Mouse (Mus musculus): ENCODE results near the gene Maff. TPM values are rescaled to one million over a fixed set of nuclear protein-coding genes. Genes with fewer than 3 reads are reported as not detected.

The Maff gene
- total RNA-seq (2021): 10 to 100 TPM; 14.1 to 44.6 TPM
- long read RNA-seq, experiment 1, transcript Maff-201 (3 exons, 1,958 nt): major isoform, 10 of 18 reads
- long read RNA-seq, experiment 1, transcript Maff-202 (3 exons, 1,902 nt): minor isoform, 5 of 18 reads
- long read RNA-seq, experiment 1, partial matches to known transcripts: 0 of 18 reads
- long read RNA-seq, experiment 1, other reads (novel, unspliced or antisense): 3 of 18 reads
- long read RNA-seq, experiment 2, partial matches to known transcripts: 0 of 2 reads
- long read RNA-seq, experiment 2, other reads (novel, unspliced or antisense): 1 of 2 reads

DNA sequence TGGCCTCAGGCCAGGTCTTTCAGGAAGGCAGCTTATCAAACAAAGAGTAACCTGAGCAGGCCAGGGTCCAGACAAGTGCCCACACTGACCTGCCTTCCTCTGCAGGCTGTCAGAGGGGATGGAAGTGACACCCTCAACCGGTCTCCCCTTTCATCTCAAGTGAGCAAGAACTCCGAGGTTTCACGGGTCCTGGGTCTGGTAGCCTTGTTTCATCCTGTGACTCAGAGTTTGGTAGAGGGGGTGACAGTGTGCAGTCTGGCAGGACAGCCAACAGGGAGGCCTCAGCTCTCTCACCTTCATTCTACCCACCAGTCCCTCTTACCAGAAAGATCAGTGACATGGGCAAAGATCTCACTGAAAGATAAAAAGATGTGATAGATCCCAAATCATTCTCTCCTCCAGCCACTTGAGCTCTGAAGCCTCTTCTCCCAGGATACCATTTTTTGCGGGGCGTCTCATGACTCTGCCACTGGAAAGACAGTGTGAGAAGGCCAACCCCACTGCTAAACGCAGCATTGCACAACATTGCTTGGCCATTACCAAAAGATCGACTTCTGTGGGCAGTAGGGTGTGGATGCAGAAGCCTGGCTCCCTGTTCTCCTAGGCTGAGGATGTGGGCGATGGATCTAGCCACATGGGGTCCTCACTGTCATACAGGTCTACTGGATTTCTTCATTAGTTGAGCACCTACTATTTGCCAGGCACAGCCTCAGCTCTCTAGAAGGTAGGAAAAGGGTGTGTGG, at the start of gene Maff:
Gene Maff, plus strand, starts transcription at position 571 of the 743 bp plus-strand sequence.
- DNase-seq (ENCODE audit: low spot score in 2 of 2): peak in 1 of 2 experiments; percentile 22

DNA sequence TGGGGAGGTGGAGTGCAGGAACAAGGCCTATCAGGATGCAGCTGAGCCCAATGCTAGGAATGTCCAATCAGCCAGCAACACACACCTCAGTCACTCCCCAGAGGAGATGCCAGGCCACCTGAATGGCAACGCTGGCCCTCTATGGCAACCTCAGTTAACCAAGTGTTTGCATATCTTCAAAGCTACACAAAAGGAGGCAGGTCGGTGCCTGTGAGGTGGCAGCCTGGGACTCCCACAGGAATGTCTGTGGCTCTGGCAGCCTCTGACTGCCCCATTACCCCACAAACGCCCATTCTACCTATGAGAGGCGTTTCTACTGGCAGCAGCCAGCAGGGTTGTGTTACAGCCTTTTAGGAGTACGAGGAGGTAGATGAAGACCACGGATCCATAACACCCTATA, 47.9 kb upstream of the Maff start:
- DNase-seq (ENCODE audit: low spot score in 2 of 2): no peak

DNA sequence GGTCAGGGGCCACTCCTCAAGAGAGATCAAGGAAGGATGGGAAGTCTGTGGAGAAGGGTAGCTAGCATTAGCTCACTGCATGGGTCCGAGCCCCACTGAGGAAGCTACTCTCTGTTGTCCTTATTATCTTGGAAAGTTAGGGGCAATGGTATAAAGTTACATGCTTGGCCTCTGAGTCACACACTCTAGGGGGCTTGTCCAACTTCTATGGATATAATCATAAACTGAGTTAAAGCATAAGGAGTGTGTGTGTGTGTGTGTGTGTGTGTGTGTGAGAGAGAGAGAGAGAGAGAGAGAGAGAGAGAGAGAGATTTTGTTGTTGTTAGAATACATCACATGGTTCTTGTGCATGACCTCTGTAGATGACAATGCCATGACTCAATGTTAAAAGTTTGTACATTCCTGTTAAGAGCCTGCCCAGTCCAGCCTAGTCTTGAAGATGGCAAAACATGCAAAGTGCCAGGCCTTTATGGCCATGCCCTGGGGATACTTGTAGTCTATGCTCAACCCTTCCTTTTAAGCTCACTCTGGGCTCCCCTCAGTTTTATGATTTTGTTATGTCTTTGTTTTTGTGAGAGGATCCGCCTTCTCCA, 46.8 kb upstream of the Maff start:
- DNase-seq (ENCODE audit: low spot score in 2 of 2): no peak

DNA sequence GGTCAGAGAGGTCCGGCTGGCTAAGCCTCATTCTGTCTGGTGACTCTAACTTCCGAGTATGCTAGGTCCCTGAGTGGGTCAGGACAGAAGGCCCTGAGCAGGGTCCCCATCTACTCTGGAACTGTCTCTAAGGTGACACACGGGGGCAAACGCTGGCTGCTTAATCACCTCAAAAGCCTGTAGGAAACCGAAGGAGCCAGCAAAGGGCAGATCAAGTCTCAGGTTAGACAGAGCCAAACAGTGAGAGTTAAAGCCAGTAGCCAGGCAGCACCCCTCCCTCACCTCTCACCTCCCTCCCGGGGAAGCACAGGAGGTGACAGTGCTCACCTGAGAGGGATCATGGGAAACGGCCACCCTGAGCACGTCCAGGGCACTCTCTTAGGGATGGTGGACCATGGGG, 42.7 kb upstream of the Maff start:
- DNase-seq (ENCODE audit: low spot score in 2 of 2): no peak

DNA sequence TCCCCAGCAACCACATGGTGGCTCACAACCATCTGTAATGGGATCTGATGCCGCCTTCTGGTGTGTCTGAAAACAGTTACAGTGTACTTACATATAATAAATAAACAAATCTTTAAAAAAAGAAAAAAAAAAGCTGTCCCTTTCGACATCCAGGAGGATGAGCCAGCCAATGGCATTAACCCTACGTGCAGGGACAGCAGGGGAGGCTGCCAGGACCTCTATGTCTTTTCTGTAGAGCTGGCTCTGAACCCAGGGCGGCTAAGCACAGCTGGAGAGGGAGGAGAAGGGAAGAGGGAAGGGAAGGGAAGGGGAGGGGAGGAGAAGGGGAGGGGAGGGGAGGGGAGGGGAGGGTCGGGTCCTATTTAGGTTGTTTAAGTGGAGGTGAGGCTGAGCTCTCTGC, 41.6 kb upstream of the Maff start:
- no peak for DNase-seq (ENCODE audit: low spot score in 2 of 2)

DNA sequence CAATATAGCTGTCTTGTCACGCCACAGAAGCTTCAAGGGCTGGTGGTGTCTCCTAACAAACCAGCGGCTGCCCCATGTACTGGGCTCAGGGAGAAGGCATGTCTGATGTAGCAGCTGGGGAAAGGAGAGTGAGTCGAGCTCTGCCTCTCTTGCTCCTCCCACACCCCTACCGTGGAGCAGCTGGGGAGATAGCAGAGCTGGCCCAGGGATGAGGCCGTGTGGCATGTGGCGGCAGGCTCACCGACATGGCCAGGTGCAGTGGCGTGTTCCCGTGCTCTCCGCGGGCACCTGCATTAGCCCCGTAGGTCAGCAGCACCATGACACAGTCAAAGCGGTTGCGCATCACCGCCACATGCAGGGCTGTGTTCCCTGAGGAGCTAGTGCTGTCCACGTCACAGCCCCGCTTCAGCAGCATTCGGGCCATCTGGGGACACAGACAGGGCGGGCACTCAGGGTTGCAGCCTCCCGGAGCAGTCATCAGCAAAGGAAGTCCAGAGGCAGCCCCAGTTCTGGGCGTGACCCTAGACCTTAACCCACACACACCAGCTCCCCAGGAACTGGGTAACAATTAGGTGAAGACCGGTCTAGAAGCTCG, 40.3 kb upstream of the Maff start:
- DNase-seq (ENCODE audit: low spot score in 2 of 2): no peak

DNA sequence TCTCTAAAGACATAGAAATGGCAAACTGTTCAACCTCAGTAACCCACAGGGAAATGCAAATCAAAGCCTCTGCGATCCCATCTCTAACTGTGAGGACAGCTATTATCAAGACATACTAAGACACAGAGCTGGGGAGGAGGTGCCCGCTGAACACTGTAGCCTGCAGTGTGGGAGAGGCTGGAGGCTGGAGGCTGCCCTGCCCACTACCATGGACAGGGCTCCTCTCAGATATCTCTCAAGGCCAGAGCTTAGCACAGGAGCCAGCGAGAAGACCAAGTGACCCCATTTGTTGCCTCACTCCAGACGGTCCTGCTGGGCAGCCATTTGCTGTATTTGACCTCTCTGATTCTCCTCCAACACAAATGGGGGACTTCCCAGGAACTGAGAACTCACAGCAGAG, 38.6 kb upstream of the Maff start:
- no peak for DNase-seq (ENCODE audit: low spot score in 2 of 2)

DNA sequence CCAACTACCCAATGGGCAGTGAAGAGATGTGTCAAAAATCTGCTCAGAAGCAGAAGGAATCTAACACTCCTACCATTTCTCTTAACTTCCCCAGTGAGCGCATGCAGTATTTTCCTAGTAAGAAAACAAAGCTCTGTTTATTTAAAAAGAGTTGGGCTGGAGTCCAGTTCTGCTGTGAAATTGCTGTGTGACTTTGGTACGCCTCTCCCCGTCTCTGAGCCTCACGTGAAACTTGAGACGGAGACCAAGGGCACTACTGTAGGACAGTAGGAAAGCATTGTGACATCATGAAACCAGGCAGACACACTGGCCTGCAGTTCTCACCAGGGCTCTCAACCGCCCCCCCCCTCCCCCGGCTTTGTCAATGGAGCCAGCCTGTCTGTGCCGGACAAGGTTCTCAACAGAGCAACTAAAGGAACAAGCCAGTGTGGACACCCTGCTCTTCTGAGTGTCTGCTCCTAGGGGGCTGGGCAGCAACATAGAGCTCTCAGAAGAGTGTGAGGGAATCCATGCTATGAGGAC, 32.5 kb upstream of the Maff start:
- DNase-seq (ENCODE audit: low spot score in 2 of 2): no peak

DNA sequence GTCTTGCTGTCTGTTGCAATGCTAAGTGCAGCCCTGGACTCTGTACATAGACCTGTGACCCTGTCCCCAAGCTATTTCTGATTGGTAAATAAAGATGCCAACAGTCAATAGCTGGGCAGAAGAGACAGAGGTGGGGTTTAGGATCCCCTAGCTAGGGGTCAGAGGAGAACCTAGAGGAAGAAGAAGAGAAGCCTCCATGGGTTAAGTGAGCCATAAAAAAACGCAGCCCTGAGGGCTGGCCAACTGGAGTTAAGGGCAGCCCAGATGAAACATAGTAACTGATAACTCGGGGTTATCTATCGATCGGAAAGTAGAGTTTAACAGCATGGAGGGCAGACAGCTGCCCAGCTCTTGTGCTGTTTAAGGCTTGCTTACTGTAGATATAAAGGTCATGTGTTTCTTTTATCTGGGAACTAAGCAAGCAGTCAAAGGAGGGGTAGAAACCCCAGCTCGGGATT, 24.7 kb upstream of the Maff start:
- DNase-seq (ENCODE audit: low spot score in 2 of 2): no peak

DNA sequence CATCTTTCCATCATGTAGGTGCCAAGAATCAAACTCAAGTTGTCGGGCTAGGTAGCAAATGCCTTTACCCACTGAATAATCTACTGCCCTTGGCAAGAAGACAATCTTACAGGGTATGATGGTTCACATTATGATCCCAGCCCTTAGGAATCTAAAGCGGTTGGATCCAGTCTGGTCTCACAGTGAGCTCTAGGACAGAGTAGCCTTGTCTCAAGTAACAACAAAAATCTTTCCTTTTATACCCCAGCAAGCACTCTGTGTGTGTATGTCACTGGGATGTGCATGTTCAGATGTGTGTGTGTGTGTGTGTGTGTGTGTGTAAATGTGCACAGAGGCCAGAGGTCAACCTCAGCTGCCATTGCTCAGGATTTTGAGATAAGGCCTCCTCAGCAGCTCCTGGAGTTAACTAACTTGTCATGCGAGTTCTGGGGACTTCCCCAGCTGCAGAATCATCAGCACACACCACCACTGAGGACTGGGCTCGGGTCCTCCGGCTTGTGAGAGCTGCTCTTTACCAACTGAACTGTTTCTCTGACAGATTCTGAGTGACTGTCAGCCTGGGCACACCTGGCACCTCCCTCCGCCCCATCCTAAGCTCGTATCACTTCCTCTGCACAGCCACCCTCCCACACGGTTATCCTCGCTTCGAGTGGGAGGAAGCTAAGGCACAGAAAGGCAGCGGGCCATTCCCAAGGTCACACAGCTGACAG, 24.0 kb upstream of the Maff start:
- DNase-seq (ENCODE audit: low spot score in 2 of 2): no peak

DNA sequence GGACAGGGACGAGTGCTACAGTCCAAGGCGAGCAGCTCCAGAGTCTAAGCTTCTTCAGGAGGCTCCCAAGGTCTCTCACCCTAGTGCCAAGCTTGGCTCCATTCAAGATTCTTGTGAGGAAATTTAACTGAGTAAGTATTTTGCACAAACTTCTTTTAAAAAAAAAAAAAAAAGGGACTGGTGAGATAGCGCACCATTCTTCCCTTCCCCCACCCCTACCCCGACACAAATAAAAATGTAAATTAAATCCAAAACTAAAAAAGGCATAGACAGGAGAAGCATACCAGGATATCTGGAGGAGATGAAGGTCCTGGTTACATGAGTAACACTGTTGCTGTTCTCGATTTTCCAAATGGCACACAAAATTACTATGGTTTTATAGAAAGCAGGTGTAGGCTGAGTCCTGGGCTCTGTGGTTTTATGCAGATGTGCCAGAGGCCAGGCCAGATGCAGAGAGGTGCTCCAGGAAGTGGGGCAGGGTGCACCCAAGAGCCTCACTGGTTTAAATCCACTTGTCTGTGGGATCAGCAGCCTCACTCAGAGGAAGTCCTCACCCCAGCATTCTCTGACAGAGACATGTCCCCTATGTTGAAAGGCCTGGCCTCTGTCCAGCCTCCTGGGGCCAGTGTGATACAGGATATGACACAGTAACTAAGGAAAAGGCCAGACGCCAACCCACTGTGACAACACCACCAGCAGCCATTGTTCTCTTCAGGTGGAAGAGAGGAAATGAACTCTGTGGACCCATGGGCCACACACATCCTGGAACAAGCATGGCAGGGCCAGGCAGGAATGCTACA, 23.2 kb upstream of the Maff start:
- peak; percentile 52 to 61 for DNase-seq (ENCODE audit: low spot score in 2 of 2)

DNA sequence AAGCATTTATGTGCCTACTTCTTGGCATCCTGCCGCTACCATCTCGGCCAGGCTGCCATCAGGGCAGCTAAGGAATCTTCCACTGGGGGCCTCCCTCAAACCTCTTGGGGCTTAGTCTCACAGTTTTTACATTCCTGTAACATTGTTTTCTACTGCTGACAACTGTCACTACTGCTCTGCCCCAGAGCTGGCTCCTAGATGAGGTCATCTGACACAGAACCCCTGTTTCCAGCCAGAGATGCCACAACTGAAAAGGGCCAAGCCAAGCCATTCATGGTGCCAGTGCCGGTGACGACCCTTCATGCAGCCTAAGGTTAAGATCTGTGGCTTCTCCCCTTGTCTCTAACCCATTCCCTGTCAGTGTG, 22.6 kb upstream of the Maff start:
- no peak for DNase-seq (ENCODE audit: low spot score in 2 of 2)

DNA sequence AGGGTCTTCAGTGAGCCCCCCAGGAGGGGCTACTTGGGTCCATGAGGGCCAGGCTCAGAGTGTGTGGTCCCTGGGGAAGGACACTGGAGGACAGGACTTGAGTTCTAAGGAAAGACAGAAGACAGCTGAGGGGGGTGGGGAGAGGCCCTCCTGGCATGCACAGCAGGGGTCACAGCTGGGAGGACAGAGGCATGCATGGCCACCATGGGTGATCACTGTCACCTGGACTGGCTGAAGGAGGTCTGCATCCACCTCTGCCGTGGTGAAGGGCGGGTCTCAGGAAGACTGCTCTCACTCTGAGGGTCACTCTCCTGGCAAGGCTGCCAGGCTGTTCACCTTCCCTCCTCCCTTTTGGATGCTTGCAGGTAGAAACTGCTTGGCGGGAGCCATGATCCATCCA, 22.0 kb upstream of the Maff start:
- no peak for DNase-seq (ENCODE audit: low spot score in 2 of 2)

DNA sequence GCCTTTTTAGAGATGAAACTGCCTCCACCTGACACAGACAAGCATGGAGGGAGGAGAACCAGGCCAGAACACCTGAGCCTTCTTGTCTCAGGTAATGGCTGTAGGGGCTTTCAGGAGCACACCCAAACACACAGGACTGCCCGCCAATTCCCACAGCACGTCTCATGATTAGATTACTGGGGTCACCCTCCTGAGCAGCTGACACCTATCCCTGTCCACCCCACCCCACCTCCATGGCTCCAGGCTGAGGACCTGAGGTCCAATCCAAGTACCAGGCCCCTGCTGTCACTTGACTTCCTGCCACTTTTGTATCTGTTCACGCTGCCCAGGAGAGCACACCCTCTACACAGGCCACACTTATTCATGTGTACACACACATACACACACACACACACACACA, 20.7 kb upstream of the Maff start:
- no peak for DNase-seq (ENCODE audit: low spot score in 2 of 2)

DNA sequence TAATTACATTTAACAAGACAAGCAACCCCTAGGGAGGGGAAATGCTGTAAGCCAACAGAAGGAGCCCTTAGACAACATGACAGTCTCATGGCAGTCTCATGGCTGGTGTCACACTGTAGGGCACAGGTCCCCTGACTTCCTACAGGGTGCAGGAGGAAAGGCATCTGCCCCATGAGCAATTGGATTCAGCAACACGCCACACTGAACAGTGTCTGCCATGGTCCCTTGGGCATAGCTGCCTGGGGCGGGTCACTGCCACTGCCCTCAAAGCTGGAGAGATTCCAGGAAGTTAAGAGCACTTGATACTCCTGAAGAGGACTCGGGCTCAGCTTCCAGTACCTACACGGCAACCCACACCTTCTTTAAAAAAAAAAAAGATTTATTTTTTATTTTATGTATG, 20.2 kb upstream of the Maff start:
- DNase-seq (ENCODE audit: low spot score in 2 of 2): no peak

DNA sequence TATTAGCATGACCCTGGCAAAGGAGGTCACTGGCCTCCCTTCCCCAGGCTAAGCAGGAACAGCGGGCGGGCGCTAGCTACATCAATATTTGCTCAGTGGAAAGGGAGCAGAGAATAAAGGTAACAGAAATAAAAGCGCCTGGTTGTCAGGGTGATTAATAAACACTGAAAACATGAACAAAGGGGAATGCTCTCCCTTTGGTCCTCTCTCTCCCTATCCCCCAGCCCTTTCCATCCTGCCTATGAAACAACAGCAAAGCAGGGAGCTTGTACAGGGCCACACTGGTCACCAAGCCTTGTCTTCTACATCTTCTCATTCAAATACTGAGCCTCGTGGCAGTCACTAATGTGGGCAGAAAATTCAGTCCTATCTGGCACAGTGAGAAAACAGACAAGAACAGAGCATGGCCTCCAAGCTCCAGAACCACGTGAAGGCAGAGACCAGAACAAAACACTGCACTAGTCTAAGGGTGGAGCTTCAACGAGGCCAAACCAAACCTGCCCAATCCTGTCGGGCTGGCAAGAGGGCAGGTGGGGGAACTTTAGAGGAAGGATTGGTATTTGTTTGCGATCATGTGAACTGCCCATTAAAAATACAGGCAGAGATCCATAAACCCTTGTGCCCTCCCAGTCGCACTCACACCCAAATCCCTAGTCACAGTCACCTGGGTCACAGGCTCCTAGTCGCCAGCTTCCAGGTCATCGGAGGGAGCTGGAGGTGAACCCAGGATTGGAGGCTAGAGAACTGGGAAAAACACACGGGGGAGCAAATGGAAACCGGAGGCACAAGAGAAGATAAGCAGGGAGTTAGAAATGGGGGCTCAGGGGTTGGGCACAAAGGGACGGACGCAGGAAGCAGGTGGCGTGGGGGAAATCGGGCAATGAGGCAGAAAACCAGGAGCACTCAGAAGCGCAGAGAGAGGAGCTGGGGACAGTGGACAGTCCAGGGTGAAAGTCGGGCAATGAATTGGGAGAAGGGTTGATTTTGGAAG, 19.2 kb upstream of the Maff start:
- DNase-seq (ENCODE audit: low spot score in 2 of 2): peak in 1 of 2 experiments; percentile 38

DNA sequence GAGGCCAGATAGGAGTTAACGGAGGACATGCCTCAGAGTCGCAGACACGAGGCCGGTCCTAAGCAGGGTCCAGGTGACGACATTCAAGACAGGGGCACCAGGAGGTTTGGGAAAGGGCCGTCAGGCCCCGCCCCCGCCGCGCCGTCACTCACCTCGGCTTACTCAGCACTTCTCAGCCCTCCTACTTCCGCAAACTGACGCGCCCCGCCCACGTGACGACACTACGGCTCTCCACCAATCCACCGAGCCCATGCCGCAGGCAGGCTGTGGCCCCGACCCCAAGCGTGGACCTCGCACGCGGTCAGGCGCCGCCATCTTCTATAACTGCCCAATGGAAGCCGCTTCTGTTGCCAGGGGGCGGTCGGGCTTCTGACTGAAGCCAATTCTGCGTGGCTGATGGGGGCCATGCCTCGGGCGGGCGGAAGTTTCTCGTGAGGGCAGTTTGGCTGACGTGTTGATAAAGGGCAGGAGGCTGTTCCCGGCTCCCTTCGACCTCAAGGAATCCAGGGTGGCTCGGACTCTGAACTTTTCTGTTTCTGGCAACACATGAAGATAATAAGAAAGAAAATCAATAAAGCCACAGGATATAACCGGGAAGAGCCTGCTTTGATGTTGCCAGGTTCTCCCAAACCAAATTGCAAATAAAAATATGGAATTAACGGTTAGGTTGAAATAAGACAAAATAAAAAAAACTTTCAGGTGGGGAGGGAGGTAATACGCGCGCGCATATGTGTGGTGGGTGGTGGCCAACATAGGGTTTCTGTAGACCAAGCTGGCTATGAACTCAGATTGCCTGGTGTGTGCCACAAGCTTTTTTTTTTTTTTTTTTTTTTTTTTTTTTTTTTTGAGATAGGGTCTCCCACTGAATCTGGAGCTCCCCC, 18.1 kb upstream of the Maff start, which contains the start of gene Pla2g6:
Gene Pla2g6, minus strand, starts transcription at position 333 of the 881 bp plus-strand sequence.
- DNase-seq (ENCODE audit: low spot score in 2 of 2): peak; percentile 96

DNA sequence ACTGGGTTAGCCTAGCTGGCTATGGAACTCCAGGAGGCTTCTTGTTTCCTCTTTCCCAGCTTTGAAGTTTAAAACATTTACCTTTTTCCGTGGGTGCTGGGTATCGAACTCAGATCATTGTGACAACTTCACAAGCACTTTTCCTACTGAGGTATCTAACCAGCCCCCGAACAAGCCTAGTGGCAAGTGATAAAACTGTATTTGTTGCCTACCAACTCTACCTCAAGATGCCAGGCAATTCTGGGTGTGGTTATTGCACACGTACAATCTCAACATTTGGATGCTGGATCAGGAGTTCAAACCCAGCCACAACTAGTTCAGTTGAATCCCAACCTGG, 17.5 kb upstream of the Maff start:
- no peak for DNase-seq (ENCODE audit: low spot score in 2 of 2)
